Mouse (Mus musculus): Measurements from ENCODE around the gene Tmem190. TPM values are rescaled to one million over a fixed set of nuclear protein-coding genes. Genes with fewer than 3 reads are reported as not detected.
"Not testable (repeated sequence)": the region's sequence is repeated elsewhere in the genome, so short reads cannot be mapped to it uniquely, and the experiment has no call there.

Gene Tmem190
- total RNA-seq, 1 experiment from 2014 or later = not detected

DNA sequence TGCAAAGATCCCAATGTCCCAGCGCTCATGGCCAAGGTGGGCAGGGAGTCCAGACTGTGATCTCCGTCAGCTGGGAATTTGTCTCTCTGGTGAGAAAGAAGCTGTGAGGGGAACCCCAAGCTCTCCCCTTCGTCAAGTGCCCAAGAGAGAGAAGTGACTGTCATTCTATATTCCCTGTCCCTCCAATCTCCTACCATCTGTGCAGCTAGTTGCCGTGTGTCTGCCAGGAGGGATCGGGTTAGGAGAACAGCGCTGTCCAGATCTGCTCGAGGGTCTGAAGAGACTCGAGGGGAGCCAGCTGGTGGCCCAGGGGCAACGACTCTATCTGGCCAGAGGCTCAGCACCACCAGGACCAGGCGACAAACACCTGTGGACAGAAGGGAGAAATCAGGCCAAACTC is 6.6 kb upstream of the Tmem190 start:
- DNase-seq = no peak

DNA sequence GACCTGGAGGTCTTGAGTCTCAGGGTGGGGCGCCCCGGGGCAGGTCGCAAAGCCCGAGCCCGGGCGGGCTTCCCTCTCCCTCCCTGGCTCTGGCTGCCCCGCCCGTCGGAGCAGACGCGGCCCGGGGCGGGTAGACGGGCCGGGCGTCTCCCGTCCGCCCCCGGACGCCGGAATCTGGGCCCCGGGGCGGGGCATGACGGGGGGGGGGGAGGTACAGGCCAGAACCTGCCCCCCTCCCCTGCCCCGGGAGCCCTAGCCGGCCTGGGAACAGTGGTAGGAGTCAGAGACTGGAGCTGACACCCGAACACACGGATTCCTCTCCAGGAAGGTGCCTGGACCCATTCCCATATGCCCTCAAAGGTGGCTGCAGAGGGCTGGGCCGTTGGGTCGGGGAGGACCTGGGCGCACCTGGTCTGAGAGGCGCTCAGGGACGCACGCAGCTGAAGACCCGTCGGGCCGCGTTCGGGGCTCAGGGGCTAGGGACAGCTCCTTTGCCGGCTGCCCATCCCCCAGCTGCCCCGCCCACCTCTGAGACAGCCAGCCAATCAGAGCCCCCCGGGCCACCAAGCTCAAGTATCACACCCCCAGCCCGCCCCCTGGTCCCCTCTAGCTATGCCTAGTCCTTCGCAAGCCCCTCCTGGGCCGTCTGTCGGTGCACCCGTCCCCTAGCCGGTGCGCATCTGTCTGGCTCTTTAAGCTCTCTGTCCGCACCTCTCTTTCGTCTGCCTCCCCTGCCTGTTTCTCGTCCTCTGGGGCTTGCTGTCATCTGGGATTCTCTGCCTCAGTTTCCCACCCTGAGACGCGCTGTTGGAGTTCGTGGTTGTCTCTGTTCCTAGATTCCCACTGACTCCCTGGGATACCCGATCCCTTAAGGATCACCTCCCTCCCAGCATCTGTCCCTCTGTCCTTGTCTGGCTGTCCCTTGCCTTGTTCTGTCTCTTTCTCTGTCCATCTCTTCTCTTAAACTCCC is 5.6 kb upstream of the Tmem190 start:
- DNase-seq = peak; percentile 59

DNA sequence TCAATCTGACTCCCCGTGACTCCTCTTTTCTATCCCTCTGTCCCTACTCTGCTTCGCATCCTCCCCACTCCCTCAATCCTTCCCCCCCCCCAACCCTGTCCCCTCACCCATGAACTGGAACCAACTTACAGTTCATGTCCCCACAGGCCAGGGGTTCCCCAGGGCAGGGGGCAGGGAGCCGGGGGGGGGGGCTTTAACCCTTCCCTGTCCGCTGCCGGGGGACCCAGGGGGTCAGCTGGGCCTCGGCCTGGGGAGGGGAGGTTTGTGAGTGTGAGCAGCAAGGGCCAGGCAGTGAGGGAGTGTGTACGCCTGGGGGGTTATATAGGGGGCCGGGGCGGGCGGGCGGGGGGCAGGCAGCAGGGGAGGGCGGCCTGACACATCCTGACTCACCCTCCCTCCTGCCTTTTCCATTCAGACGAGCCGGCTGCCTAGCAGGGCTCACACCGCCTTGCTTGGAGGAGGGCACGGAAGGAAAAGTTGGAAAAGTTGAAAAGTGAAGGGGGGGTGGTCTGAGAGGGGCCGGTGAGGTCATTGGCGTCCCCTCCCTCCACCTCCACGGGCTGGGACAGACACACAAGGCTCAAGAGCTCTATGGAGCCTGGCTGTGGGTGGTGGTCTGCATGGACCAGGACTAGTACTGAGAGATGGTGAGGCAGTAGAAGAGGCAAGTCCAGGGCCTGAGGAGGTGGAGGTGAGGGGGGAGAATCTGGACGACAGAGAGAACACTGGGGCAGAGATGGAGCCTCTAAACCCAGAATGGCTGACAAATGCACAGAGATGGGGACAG is 4.7 kb upstream of the Tmem190 start:
- DNase-seq = no peak

DNA sequence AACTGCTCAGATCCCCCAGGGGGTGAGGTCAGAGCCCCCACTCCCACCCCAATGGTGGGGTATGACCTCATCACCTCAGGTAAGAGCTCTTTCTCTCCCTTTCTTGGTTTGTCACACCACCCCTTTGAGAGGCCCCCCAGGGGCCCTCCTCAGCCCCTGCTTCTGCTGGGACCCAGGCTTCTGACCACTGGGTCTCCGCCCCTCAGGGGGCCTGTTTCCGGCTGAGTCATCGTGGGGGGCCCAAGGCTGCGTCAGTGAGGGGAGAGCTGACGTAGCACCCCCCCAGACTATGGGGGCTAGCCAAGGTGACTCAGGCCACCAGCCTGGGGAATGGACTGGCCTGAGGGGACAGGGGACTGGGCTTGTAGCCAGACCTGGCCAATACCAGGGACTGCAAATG is 2.8 kb upstream of the Tmem190 start:
- DNase-seq = no peak

DNA sequence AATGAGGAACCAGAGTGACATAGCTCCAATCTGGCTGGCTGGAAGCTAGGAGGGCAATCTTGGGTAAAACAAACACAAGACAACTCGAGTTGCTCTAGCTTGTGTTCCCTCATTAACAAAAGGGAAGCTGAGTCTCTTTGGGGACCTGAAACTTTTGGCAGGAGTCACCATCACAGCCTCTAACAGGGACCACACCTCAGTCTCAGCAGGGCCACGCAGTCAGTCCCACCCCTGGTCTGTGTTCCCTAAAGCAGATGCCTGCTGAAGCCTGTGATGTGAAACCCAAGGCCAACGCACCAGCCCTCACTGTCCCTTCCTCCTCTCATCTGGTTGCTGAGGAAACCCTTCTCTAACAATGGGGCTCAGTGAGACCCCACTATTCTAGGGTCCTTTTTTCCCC is 607 bp upstream of the Tmem190 start:
- DNase-seq = no peak

DNA sequence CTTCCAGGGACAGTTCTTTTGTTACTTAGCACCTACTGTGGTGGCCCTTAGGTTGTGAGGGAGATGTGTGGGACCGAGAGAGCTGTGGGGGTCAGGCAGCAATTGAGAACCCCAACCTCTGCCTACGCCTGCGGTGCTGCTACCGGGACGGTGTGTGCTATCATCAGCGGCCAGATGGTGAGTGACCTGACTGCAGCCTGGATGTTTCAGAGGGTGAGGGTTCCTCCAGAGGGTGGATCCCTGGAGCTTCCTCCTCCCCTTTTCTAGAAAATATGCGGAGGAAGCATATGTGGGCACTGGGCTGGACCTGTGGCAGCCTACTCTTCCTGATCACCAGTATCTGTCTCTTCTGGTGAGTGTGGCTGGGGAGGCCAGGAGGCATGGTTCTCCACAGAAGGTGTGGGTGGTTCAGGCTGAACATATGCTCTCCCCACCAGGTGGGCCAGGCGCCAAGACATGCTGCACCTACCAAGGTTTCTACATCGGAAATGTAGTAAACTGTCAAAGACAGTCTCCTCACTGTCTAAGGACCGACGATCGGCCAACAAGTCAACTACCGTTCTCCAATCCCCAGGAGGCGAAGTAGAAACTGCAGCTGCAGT is 1.0 kb downstream of the Tmem190 start:
- DNase-seq = no peak

DNA sequence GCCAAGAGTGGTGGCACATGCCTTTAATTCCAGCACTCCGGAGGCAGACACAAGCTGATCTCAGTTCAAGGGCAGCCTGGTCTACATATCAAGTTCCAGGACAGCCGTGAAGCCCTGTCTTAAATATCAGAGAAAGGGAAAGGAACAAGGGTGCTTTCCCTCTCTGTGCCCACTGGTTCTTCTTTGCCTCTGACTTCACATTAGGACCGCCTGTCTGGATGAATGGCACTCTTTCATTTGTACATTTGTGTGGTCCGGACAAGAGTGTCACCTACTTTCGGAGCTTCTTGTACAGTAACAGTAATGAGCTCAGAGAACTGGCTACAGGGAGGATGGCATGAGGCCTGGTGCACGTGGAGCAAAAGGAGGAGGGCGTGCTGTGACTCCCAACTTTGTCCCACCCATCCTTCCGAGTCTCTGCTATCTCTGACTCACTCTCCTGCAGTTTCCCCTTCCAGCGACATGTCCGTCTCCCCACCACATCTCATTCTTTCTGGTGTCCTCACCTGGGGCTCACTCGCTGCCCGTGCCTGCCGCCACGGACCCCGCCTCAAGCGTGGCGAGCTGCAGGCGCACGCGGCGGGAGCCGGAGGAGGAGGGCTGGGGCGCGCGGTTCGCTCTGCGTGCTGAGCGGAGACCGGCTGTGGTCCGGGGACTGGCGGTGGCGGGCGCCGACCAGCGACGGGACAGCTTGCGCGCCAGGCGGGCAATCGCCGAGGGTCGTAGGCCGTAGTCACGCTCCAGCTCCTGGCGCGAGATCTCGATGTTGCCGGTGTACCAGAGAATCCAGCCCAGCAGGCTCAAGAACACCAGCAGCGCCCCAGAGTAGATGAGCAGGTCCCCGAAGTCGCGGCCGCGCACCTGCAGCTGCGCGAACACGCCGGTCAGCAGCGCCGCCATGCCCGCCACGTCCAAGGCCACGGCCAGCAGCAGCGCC is 6.0 kb downstream of the Tmem190 start:
- DNase-seq = peak; percentile 71

DNA sequence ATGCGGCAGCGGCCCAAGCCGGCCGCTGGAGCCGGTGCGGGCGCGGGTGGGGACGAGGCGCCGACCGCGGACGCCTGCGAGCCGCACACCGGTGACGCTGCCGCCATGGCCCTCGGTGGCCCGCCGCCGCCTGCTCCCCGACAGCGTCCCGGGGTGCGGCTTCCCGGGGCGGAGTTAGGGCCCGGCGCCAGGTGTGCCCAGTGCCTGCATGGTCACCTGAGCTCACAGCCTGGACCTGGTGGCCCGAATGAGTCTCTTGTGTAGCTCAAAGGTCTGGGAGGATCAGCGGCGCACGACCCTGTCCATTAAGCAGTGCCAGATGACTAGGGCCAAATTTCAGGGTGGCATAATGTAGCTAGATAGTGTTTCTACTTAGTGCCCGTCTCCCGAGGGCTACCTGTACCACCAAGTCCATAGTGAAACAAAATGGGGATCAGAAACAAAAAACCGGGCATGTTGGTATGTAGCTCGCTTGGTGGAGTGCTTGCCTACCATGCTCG is 6.7 kb downstream of the Tmem190 start, which contains the start of gene Tmem238:
Gene Tmem238, minus strand, starts transcription at position 221 of the 500 bp plus-strand sequence.
- DNase-seq = peak; percentile 74

DNA sequence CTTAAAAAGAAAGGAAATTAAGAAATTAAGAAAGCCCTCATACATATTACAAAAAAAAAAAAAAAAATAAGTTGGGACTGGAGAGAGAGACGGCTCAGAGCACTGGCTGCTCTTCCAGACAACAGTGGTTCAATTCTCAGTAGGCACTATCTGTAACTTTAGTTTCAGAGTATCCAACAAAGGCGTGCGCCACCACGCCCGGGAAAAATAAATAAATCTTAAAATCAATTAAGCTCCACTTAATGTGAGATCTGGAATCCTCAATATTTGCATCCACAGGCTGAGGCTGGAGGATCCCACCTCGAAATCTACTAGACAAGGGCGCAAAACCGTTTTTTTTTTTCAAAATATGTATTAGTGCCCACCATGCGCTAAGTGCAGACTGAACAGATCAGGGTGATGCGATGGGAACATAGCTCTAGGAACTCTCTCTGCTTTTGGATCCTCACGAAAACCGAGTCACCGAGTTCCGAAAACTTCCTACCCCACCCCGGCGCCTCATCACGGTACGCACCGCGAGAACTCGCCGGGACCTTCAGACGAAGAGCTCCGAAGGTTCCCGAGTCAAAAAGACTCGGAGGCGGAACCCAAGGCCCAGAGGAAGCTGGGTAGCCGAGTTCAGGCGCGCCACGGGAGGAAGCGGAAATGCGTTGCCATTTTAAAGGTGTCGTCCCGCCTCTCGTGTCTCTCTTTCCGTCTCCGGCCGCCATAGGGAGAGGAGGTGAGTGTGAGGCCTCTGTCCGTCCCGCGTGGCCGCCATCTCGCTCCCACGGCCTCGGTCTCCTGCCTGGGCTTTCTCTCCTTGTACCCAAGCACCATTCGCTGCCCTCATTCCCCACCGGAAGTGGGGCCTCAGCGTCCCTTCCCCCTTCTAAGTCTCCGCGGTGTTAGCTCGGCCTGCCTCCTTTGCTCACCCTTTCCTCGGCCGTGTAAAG is 9.8 kb downstream of the Tmem190 start, which contains the start of gene Rpl28:
Gene Rpl28, plus strand, starts transcription at position 597 of the 935 bp plus-strand sequence.
- DNase-seq = peak; percentile 91

DNA sequence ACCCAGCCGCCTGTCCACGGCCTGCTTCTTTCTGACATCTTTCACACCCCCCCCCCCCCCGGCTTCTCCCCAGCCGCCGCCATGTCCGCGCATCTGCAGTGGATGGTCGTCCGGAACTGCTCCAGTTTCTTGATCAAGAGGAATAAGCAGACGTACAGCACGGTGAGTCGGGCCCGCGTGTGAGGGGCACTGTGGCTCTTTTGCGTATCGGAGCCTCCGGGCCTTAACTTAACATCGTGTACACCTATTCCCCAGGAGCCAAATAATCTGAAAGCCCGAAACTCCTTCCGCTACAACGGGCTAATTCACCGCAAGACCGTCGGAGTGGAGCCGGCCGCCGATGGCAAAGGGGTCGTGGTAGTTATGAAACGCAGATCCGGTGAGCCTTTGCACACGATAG is 10.5 kb downstream of the Tmem190 start:
- not testable (repeated sequence) for DNase-seq

DNA sequence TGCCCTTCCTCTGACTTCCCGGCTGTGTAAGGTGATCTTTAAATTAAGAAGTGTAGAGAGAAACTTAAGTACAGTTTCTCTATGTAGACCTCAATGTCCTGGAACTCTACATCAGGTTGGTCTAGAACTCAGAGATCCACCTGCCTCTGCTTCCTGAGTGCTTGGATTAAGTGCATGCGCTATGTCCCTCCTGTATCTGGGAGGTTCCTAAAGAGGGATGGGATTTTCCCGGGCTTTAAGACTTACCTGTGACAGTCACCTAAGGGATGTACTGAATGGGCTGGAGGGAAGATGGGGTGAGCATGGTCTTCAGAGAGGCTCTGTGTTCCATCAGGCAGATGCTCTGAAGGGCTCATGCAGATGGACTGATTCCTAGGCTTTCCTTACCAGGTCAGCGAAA is 10.9 kb downstream of the Tmem190 start:
- DNase-seq = no peak

DNA sequence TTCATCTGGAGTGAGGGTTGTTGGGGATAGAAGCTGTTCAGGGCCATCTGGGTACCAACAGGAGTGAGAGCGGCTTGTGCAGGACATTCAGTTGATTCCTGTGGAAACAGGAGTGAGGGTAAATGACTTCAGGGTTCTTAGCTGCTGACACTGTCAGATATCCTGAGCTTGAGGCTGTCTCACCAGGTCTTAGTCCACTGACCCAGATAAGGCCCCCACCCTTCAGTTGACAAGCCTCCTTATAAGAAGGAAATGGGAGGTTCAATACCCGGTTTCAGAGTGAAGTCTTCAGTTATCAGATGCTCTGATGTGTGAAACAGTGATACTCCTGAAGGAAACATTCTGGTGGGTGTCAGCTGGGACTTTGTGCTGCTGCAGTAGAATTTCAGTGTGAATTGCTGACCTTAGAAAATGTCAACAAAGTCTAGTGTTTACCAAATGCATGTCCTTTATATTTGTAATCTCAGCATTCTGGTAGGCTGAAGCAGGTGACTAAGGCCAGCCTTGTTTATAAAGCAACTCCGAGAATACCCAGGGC is 12.0 kb downstream of the Tmem190 start:
- no peak for DNase-seq

DNA sequence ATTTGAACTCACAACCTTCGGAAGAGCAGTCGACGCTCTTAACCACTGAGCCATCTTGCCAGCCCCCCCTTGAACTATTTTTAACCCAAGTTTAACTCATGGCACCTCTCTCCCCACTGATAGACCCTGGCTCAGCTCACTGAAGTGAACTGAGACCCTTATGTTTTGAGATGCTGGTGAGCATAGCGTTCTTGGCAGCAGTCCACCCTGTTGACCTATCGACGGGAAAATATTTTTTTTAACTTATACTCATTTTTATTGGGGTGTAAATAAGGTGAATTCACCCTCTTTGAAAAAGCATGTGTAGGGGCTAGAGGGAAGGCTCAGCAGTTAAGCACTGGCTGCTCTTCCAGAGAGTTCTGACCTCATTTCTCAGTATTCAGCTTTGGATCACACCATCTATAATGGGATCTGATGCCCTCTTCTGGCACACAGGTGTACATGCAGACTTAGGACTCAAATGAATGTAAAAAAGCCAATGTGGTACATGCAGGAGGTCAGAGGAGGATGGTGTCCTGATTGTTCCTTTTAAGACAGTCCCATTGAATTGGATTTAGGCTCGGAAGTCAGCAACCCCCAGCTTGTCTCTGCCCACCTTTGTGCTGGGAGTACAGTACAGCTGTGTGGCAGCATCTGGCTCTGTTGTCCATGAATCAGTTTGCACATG is 13.2 kb downstream of the Tmem190 start:
- DNase-seq = no peak

DNA sequence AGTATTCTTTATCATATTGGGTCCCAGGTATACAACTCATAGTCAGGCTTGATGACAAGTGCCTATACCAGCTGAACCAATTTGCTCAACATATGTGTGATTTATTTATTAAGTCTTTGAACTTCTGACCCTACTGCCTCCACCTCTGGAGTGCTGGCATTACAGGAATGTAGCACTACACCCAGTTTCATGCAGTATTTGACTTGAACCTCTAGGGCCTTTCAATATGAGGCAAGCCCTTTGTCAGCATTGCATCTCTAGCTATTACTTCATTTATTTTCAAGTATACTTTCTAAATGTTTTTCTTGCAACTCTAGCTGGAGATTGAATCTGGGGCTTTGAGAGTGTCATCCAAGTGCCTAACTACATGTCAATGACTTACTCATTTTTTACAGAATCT is 19.5 kb downstream of the Tmem190 start:
- no peak for DNase-seq

DNA sequence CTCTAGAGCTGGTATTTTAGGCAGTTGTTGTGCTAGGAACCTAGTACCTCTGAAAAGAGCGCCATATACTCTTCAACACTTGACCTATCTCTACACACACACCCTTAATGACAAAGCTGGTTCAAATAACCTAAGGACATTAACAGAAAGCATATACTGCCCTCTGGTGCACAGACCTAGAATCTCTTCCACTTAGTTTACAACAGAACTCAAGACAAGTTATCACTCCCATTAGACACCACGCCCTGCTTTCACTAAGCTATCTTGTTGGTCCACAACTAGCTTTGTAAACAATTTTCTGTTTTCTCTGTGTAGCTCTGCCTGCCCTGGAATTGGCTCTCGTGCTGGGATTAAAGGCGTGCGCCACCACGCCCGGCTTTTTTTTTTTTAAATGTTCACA is 24.0 kb downstream of the Tmem190 start:
- no peak for DNase-seq

DNA sequence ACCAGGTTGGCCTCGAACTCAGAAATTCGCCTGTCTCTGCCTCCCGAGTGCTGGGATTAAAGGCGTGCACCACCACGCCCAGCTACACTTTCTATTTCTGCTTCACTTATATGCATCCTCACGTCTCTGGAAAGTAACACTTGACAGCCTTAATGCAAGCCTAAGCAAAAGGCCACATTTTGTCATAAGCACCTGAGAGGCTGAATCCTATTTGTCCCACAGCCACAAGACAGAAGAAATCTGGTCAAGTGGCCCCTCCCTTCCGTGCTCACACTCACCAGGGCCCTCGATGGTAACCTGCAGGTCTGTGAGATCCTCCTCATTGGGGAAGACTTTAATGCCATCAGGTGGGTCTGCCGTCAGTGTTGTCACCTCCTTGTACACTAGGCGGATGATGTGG is 28.4 kb downstream of the Tmem190 start:
- not testable (repeated sequence) for DNase-seq

DNA sequence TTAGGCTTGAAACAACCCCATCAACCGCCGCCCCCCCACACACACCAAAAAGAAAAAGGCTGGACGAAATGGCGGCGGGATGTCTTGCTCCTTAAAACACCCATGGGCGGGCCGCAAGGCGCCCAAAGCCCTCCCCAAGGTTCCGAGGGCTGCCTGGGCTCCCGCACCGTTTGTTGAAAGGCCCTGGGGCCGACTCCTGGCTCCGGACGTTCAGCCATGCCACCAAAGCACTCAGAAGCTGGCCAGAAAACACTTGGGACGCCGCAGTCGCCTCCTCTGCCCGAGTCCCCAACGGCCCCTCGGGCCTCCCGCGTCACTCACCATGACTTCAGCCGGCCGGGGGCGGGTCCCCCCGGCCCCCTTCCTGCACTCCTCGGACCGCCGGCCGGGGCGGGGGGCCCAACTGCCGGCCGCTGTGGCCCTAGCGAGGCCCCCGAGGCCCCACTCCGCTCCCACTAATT is 29.1 kb downstream of the Tmem190 start:
- DNase-seq = peak; percentile 29

DNA sequence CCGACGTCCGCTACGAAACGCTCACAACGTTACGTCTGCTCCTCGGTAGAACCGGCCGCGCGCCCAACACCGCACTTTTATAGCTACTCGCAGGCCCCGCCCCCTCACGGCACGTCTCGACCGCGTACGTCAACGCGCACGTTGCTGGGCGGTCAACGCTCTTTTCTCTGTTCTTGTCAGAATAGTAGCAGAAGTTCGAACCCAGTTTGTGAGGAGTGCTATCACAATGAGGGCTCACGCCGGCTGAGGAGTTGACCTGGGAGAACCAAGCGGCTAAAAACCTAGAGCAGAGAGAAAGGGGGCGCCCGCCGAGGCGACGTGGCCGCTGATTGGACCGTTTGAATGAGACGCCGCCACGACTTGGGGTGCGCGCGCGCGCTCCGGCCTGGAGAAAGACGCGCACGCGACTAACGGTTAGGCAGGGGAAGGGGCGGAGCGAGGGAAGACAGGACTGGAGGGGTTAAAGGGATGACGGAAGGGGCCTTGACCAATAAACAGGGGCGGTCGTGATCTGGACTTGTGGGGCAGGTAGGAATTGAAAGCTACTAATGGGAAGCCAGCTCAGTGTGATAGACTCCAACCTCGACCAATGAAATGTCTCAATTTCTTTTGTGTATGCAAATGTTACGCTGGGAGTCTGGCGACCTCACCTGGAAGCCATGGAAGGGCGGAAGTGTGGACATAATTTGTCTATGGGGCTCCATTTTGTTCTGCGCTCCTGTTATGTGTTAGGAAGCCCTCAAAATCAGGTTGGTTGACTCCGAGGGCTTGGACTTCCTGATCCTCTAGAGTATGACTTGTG is 29.8 kb downstream of the Tmem190 start, which contains the start of gene Ube2s:
Gene Ube2s, minus strand, starts transcription at position 288 of the 802 bp plus-strand sequence.
- peak; percentile 96 for DNase-seq

Measured in adrenal gland, postnatal 25 days (tissue).